Mouse (Mus musculus): ENCODE measurements around the gene Plin3. TPM values are rescaled to one million over a fixed set of nuclear protein-coding genes. Genes with fewer than 3 reads are reported as not detected.

Plin3 gene
- polyA plus RNA-seq, 1 experiment from 2014 or later = 65.2 TPM

- H3K4me2 ChIP-seq (replicated peaks; ENCODE audit: low read depth, low read length) = no peak overlapping the region
- H3K27me3 ChIP-seq (ENCODE audit: control insufficient read depth, insufficient read depth, low read length) = no peaks in the 10 kb centered on the region
- no peaks in the 10 kb centered on the region for H3K9me3 ChIP-seq (ENCODE audit: control insufficient read depth, low read length)
- no peak overlapping the region for H3K27ac ChIP-seq (ENCODE audit: low read depth, low read length)
- no peak overlapping the region for H3K4me3 ChIP-seq (ENCODE audit: low read length)
- WGBS = 70% methylated on average over 7 of the region's 7 CpGs
- H3K36me3 ChIP-seq (ENCODE audit: control insufficient read depth, insufficient read depth, low read length) = peaks cover 13% of the 10 kb centered on the region; the same call in 1 of the 2 replicates
- ATAC-seq (ENCODE audit: low FRiP score, low TSS enrichment) = no peak
- H3K9ac ChIP-seq (ENCODE audit: low read depth, low read length) = no peak overlapping the region
- H3K4me1 ChIP-seq (ENCODE audit: control insufficient read depth, insufficient read depth, low read length) = no peaks in the 10 kb centered on the region; the same call in 1 of the 2 replicates
Measured at GRCm38 (mm10) chr17:56273482-56273881, 19.2 kb downstream of the Plin3 start.

GRCm38 (mm10) chr17:56272644-56273043, 20.0 kb downstream of the Plin3 start:
- no peak for ATAC-seq (ENCODE audit: low FRiP score, low TSS enrichment)
- H3K4me3 ChIP-seq (ENCODE audit: low read length) = no peak overlapping the region
- 68% methylated on average over 3 of the region's 3 CpGs for WGBS
- H3K4me1 ChIP-seq (ENCODE audit: control insufficient read depth, insufficient read depth, low read length) = no peaks in the 10 kb centered on the region; the same call in 1 of the 2 replicates
- no peaks in the 10 kb centered on the region for H3K9me3 ChIP-seq (ENCODE audit: control insufficient read depth, low read length)
- H3K36me3 ChIP-seq (ENCODE audit: control insufficient read depth, insufficient read depth, low read length) = peaks cover 13% of the 10 kb centered on the region; the same call in 1 of the 2 replicates
- H3K27me3 ChIP-seq (ENCODE audit: control insufficient read depth, insufficient read depth, low read length) = no peaks in the 10 kb centered on the region
- no peak overlapping the region for H3K9ac ChIP-seq (ENCODE audit: low read depth, low read length)
- no peak overlapping the region for H3K27ac ChIP-seq (ENCODE audit: low read depth, low read length)
- H3K4me2 ChIP-seq (replicated peaks; ENCODE audit: low read depth, low read length) = no peak overlapping the region

GRCm38 (mm10) chr17:56271609-56272253, 20.9 kb downstream of the Plin3 start:
- no peak overlapping the region for H3K4me2 ChIP-seq (replicated peaks; ENCODE audit: low read depth, low read length)
- ATAC-seq (ENCODE audit: low FRiP score, low TSS enrichment) = no peak
- peaks cover 13% of the 10 kb centered on the region; the same call in 1 of the 2 replicates for H3K36me3 ChIP-seq (ENCODE audit: control insufficient read depth, insufficient read depth, low read length)
- no peak overlapping the region for H3K9ac ChIP-seq (ENCODE audit: low read depth, low read length)
- WGBS = 81% methylated on average over 10 of the region's 12 CpGs
- H3K27me3 ChIP-seq (ENCODE audit: control insufficient read depth, insufficient read depth, low read length) = no peaks in the 10 kb centered on the region
- no peaks in the 10 kb centered on the region for H3K9me3 ChIP-seq (ENCODE audit: control insufficient read depth, low read length)
- no peak overlapping the region for H3K4me3 ChIP-seq (ENCODE audit: low read length)
- H3K4me1 ChIP-seq (ENCODE audit: control insufficient read depth, insufficient read depth, low read length) = no peaks in the 10 kb centered on the region; the same call in 1 of the 2 replicates
- H3K27ac ChIP-seq (ENCODE audit: low read depth, low read length) = no peak overlapping the region

GRCm38 (mm10) chr17:56269741-56270140, 22.9 kb downstream of the Plin3 start:
- 77% methylated on average over 3 of the region's 3 CpGs for WGBS
- H3K27me3 ChIP-seq (ENCODE audit: control insufficient read depth, insufficient read depth, low read length) = no peaks in the 10 kb centered on the region
- peaks cover 13% of the 10 kb centered on the region; the same call in 1 of the 2 replicates for H3K36me3 ChIP-seq (ENCODE audit: control insufficient read depth, insufficient read depth, low read length)
- H3K4me3 ChIP-seq (ENCODE audit: low read length) = peak overlapping the region; percentile 38; the same call in 1 of the 2 replicates
- H3K4me1 ChIP-seq (ENCODE audit: control insufficient read depth, insufficient read depth, low read length) = no peaks in the 10 kb centered on the region
- peak; percentile 1; the same call in 1 of the 2 replicates for ATAC-seq (ENCODE audit: low FRiP score, low TSS enrichment)
- H3K9me3 ChIP-seq (ENCODE audit: control insufficient read depth, low read length) = no peaks in the 10 kb centered on the region
- H3K4me2 ChIP-seq (replicated peaks; ENCODE audit: low read depth, low read length) = peak overlapping the region; percentile 67
- H3K9ac ChIP-seq (ENCODE audit: low read depth, low read length) = peak overlapping the region; percentile 59; the same call in 1 of the 2 replicates
- H3K27ac ChIP-seq (ENCODE audit: low read depth, low read length) = 0 out of 2 replicates have a peak overlapping the region, but pooled peaks have one; percentile 73

GRCm38 (mm10) chr17:56269153-56269630, 23.5 kb downstream of the Plin3 start:
- 18% methylated on average over 12 of the region's 12 CpGs for WGBS
- Histone ChIP-seq H3K27me3 (ENCODE audit: control insufficient read depth, insufficient read depth, low read length) (no peaks in the 10 kb centered on the region), H3K27ac (ENCODE audit: low read depth, low read length) (peak overlapping the region; percentile 88), H3K9me3 (ENCODE audit: control insufficient read depth, low read length) (no peaks in the 10 kb centered on the region), H3K4me2 (replicated peaks; ENCODE audit: low read depth, low read length) (peak overlapping the region; percentile 67), H3K9ac (ENCODE audit: low read depth, low read length) (peak overlapping the region; percentile 59), H3K4me3 (ENCODE audit: low read length) (peak overlapping the region; percentile 38), H3K4me1 (ENCODE audit: control insufficient read depth, insufficient read depth, low read length) (no peaks in the 10 kb centered on the region), H3K36me3 (ENCODE audit: control insufficient read depth, insufficient read depth, low read length) (peaks cover 13% of the 10 kb centered on the region; the same call in 1 of the 2 replicates)
- peak; percentile 87 for ATAC-seq (ENCODE audit: low FRiP score, low TSS enrichment)

- Histone ChIP-seq H3K4me3 (ENCODE audit: low read length) (no peak overlapping the region), H3K4me2 (replicated peaks; ENCODE audit: low read depth, low read length) (no peak overlapping the region), H3K9me3 (ENCODE audit: control insufficient read depth, low read length) (no peaks in the 10 kb centered on the region), H3K27me3 (ENCODE audit: control insufficient read depth, insufficient read depth, low read length) (no peaks in the 10 kb centered on the region), H3K4me1 (ENCODE audit: control insufficient read depth, insufficient read depth, low read length) (no peaks in the 10 kb centered on the region), H3K9ac (ENCODE audit: low read depth, low read length) (0 out of 2 replicates have a peak overlapping the region, but pooled peaks have one; percentile 7), H3K27ac (ENCODE audit: low read depth, low read length) (no peak overlapping the region), H3K36me3 (ENCODE audit: control insufficient read depth, insufficient read depth, low read length) (peaks cover 30% of the 10 kb centered on the region)
- ATAC-seq (ENCODE audit: low FRiP score, low TSS enrichment) = no peak
- WGBS = 41% methylated on average over 3 of the region's 3 CpGs
Measured at GRCm38 (mm10) chr17:56266271-56266670, 26.4 kb downstream of the Plin3 start.

- WGBS = 72% methylated on average over 3 of the region's 3 CpGs
Measured at GRCm38 (mm10) chr17:56265869-56266268, 26.8 kb downstream of the Plin3 start.

GRCm38 (mm10) chr17:56265011-56265410, 27.7 kb downstream of the Plin3 start:
- H3K4me3 ChIP-seq (ENCODE audit: low read length) = no peak overlapping the region
- no peak for ATAC-seq (ENCODE audit: low FRiP score, low TSS enrichment)
- peaks cover 4% of the 10 kb centered on the region; the same call in 1 of the 2 replicates for H3K4me1 ChIP-seq (ENCODE audit: control insufficient read depth, insufficient read depth, low read length)
- no peak overlapping the region for H3K9ac ChIP-seq (ENCODE audit: low read depth, low read length)
- no peak overlapping the region for H3K4me2 ChIP-seq (replicated peaks; ENCODE audit: low read depth, low read length)
- 88% methylated on average over 4 of the region's 4 CpGs for WGBS
- no peaks in the 10 kb centered on the region for H3K9me3 ChIP-seq (ENCODE audit: control insufficient read depth, low read length)
- no peak overlapping the region for H3K27ac ChIP-seq (ENCODE audit: low read depth, low read length)
- peaks cover 31% of the 10 kb centered on the region for H3K36me3 ChIP-seq (ENCODE audit: control insufficient read depth, insufficient read depth, low read length)
- no peaks in the 10 kb centered on the region for H3K27me3 ChIP-seq (ENCODE audit: control insufficient read depth, insufficient read depth, low read length)

More at GRCm38 (mm10) chr17:56265869-56266268, 26.8 kb downstream of the Plin3 start:
- Histone ChIP-seq H3K4me1 (ENCODE audit: control insufficient read depth, insufficient read depth, low read length) (no peaks in the 10 kb centered on the region), H3K9me3 (ENCODE audit: control insufficient read depth, low read length) (no peaks in the 10 kb centered on the region), H3K9ac (ENCODE audit: low read depth, low read length) (no peak overlapping the region), H3K4me2 (replicated peaks; ENCODE audit: low read depth, low read length) (no peak overlapping the region), H3K36me3 (ENCODE audit: control insufficient read depth, insufficient read depth, low read length) (peaks cover 29% of the 10 kb centered on the region), H3K27ac (ENCODE audit: low read depth, low read length) (no peak overlapping the region), H3K4me3 (ENCODE audit: low read length) (no peak overlapping the region), H3K27me3 (ENCODE audit: control insufficient read depth, insufficient read depth, low read length) (no peaks in the 10 kb centered on the region)
- ATAC-seq (ENCODE audit: low FRiP score, low TSS enrichment) = no peak

- no peak overlapping the region for H3K9ac ChIP-seq (ENCODE audit: low read depth, low read length)
- no peak overlapping the region for H3K4me2 ChIP-seq (replicated peaks; ENCODE audit: low read depth, low read length)
- H3K36me3 ChIP-seq (ENCODE audit: control insufficient read depth, insufficient read depth, low read length) = peaks cover 41% of the 10 kb centered on the region
- ATAC-seq (ENCODE audit: low FRiP score, low TSS enrichment) = peak; percentile 60
- H3K4me1 ChIP-seq (ENCODE audit: control insufficient read depth, insufficient read depth, low read length) = peaks cover 10% of the 10 kb centered on the region; the same call in 1 of the 2 replicates
- H3K27me3 ChIP-seq (ENCODE audit: control insufficient read depth, insufficient read depth, low read length) = no peaks in the 10 kb centered on the region
- WGBS = 23% methylated on average over 8 of the region's 8 CpGs
- H3K9me3 ChIP-seq (ENCODE audit: control insufficient read depth, low read length) = no peaks in the 10 kb centered on the region
- no peak overlapping the region for H3K4me3 ChIP-seq (ENCODE audit: low read length)
- no peak overlapping the region for H3K27ac ChIP-seq (ENCODE audit: low read depth, low read length)
Measured at GRCm38 (mm10) chr17:56264020-56264419, 28.7 kb downstream of the Plin3 start.
